In genomic region chr3:138060429-138060828, GRCm38 (mm10) we compare ENCODE assay signal across 28 mouse cellular contexts. TPM values are rescaled to one million over a fixed set of nuclear protein-coding genes. Genes with fewer than 3 reads are reported as not detected.
DNase-seq lines count a peak whose midpoint lies in the region; ATAC-seq lines count a peak whose summit lies in the region.
"Had no signal": no experiment of that assay in that cellular context is flagged by ENCODE, and none has a peak within 500 bp of the region (broad histone marks: within the 10 kb centered on the region; RNA-seq: fewer than 3 reads in every experiment).

No protein-coding gene starts in this region.

- H3K9me3 ChIP-seq in heart, embryonic 10.5 days: no peaks in the 10 kb centered on the region
- no peaks in the 10 kb centered on the region for H3K9me3 ChIP-seq in heart, embryonic 13.5 days
- no peaks in the 10 kb centered on the region for H3K9me3 ChIP-seq in megakaryocyte, embryonic 14.5 days
- H3K9me3 ChIP-seq: embryonic facial prominence, embryonic 10.5 days; forebrain, embryonic 10.5 days; hindbrain, embryonic 10.5 days; limb, embryonic 13.5 days; liver, embryonic 15.5 days; lung, embryonic 15.5 days; midbrain, embryonic 13.5 days; neural tube, embryonic 13.5 days had no signal

- no peaks in the 10 kb centered on the region for H3K36me3 ChIP-seq in heart, embryonic 10.5 days
- H3K36me3 ChIP-seq in heart, embryonic 13.5 days: no peaks in the 10 kb centered on the region
- no peaks in the 10 kb centered on the region for H3K36me3 ChIP-seq in megakaryocyte, embryonic 14.5 days (replicated peaks; ENCODE audit: low read length)
- H3K36me3 ChIP-seq: embryonic facial prominence, embryonic 10.5 days; forebrain, embryonic 10.5 days; hindbrain, embryonic 10.5 days; limb, embryonic 13.5 days; liver, embryonic 15.5 days; lung, embryonic 15.5 days; midbrain, embryonic 13.5 days; neural tube, embryonic 13.5 days had no signal

- intact Hi-C loops in heart, postnatal 14 days (cut with DNase I): no loop called here

- H3K4me2 ChIP-seq in heart, embryonic 13.5 days: no peak overlapping the region
- H3K4me2 ChIP-seq: limb, embryonic 13.5 days; liver, embryonic 15.5 days; lung, embryonic 15.5 days; midbrain, embryonic 13.5 days; neural tube, embryonic 13.5 days had no signal

- ATAC-seq in heart, embryonic 13.5 days (ENCODE audit: extremely low read depth, insufficient number of reproducible peaks, low FRiP score, low TSS enrichment): no peak
- ATAC-seq: hindbrain, embryonic 16.5 days; intestine, embryonic 16.5 days; midbrain, embryonic 13.5 days had no signal

- H3K27ac ChIP-seq in heart, embryonic 10.5 days: peak overlapping the region; percentile 78
- H3K27ac ChIP-seq in heart, embryonic 13.5 days (replicated peaks): peak overlapping the region; percentile 70
- H3K27ac ChIP-seq: embryonic facial prominence, embryonic 10.5 days; forebrain, embryonic 10.5 days; hindbrain, embryonic 10.5 days; layer of hippocampus, adult 2 months; limb, embryonic 13.5 days; liver, embryonic 15.5 days; lung, embryonic 15.5 days; midbrain, embryonic 13.5 days; neural tube, embryonic 13.5 days had no signal

- peaks cover 43% of the 10 kb centered on the region for H3K4me1 ChIP-seq in heart, embryonic 10.5 days
- H3K4me1 ChIP-seq in heart, embryonic 13.5 days: peaks cover 82% of the 10 kb centered on the region
- H3K4me1 ChIP-seq in megakaryocyte, embryonic 14.5 days: peaks cover 45% of the 10 kb centered on the region
- H3K4me1 ChIP-seq: liver, embryonic 15.5 days had no signal

- no peak for DNase-seq in heart, embryonic 10.5 days (ENCODE audit: low spot score)
- DNase-seq in heart, postnatal 14 days: no peak
- peak; percentile 19 for DNase-seq in MEL-GATA-1-ER (ENCODE audit: extremely low read depth, low read depth)
- DNase-seq in B cell, adult 2 months: no peak
- DNase-seq in embryo, embryonic 10 days (ENCODE audit: low spot score): no peak
- DNase-seq in right cerebral cortex, postnatal 14 days: no peak
- DNase-seq: adrenal gland, postnatal 25 days; cerebellum, adult 8-10 months; kidney, adult 9 months; kidney, postnatal 14 days; layer of hippocampus, postnatal 36 days; lung, postnatal 36 days; retina, postnatal 1 day; thymus, postnatal 14 days had no signal

- 51% methylated on average over 7 of the region's 7 CpGs for WGBS in heart, embryonic 10.5 days
- WGBS in heart, embryonic 13.5 days: 59% methylated on average over 7 of the region's 7 CpGs

- no peak overlapping the region for H3K9ac ChIP-seq in heart, embryonic 13.5 days
- H3K9ac ChIP-seq: limb, embryonic 13.5 days; liver, embryonic 15.5 days; lung, embryonic 15.5 days; midbrain, embryonic 13.5 days; neural tube, embryonic 13.5 days had no signal

- no peaks in the 10 kb centered on the region for H3K27me3 ChIP-seq in heart, embryonic 10.5 days (ENCODE audit: insufficient read depth, poor library complexity, severe bottlenecking)
- no peaks in the 10 kb centered on the region for H3K27me3 ChIP-seq in heart, embryonic 13.5 days (replicated peaks)
- H3K27me3 ChIP-seq in megakaryocyte, embryonic 14.5 days (replicated peaks): peaks cover 12% of the 10 kb centered on the region
- H3K27me3 ChIP-seq: limb, embryonic 13.5 days; liver, embryonic 15.5 days; lung, embryonic 15.5 days; midbrain, embryonic 13.5 days; neural tube, embryonic 13.5 days had no signal

- H3K4me3 ChIP-seq in heart, embryonic 10.5 days: 0 out of 2 replicates have a peak overlapping the region, but pooled peaks have one; percentile 12
- H3K4me3 ChIP-seq in heart, embryonic 13.5 days: no peak overlapping the region
- H3K4me3 ChIP-seq in megakaryocyte, embryonic 14.5 days (replicated peaks): peak overlapping the region; percentile 79
- H3K4me3 ChIP-seq: embryonic facial prominence, embryonic 10.5 days; forebrain, embryonic 10.5 days; hindbrain, embryonic 10.5 days; layer of hippocampus, adult 2 months; limb, embryonic 13.5 days; liver, embryonic 15.5 days; lung, embryonic 15.5 days; midbrain, embryonic 13.5 days; neural tube, embryonic 13.5 days had no signal

RNA-seq across cellular contexts. Expression of gene 1110002E22Rik, which starts 4.4 kb away (rescaled TPM):
- 3.2 and 6.8 TPM in 2 replicates for polyA plus RNA-seq in heart, embryonic 10.5 days (2016; fragmentation: Nextera tagmentation; extraction: Ambion mirVana)
- total RNA-seq in heart, postnatal 14 days (2021): 10 to 100 TPM; 51.9 to 53.7 TPM
- 9.4 and 11.1 TPM in 2 replicates for polyA plus RNA-seq in heart, embryonic 13.5 days (2015; fragmentation: Nextera tagmentation; extraction: Ambion mirVana)
- polyA plus RNA-seq in megakaryocyte, embryonic 14.5 days (2012; ENCODE audit: insufficient read depth, low replicate concordance): 0.03 TPM in 1 of 2 replicates, not detected in the other

RNA-seq across cellular contexts. Expression of gene Gm5105, which starts 6.8 kb away (rescaled TPM):
- polyA plus RNA-seq in heart, embryonic 10.5 days (2016; fragmentation: Nextera tagmentation; extraction: Ambion mirVana): 0.20 TPM in 1 of 2 replicates, not detected in the other
- under 1 TPM; 0.85 to 0.93 TPM for total RNA-seq in heart, postnatal 14 days (2021)
- polyA plus RNA-seq in heart, embryonic 13.5 days (2015; fragmentation: Nextera tagmentation; extraction: Ambion mirVana): 0.36 and 0.56 TPM in 2 replicates
- polyA plus RNA-seq in megakaryocyte, embryonic 14.5 days (2012; ENCODE audit: insufficient read depth, low replicate concordance): not detected in 2 replicates
- total RNA-seq: adrenal gland, postnatal 25 days had no signal
- polyA plus RNA-seq: embryonic facial prominence, embryonic 10.5 days; forebrain, embryonic 10.5 days; hindbrain, embryonic 10.5 days; midbrain, embryonic 13.5 days; stomach, embryonic 14.5 days had no signal
